Mouse (Mus musculus) heart, adult 8-10 months (tissue): ENCODE measurements around the gene Mkln1. TPM values are rescaled to one million over a fixed set of nuclear protein-coding genes. Genes with fewer than 3 reads are reported as not detected.
A peak's percentile ranks its signal among the peaks of the same experiment; 100 is the strongest.

Experiments used
- DNase-seq: peaks from one replicate; pipeline ENCODE4 v3.0.0; 2022; ENCODE audit warnings: low spot score
- total RNA-seq, 4 experiments: library from RNA; stranded (reverse); gene quantifications; 2 replicates each; pipeline ENCODE4 v1.2.4; 2022

The Mkln1 gene
- total RNA-seq, 4 experiments from 2014 or later, result 145 to 175 (median 158) TPM

GRCm38 (mm10) chr6:31513726-31514125, 115.2 kb downstream of the Mkln1 start:
- no peak for DNase-seq

- no peak for DNase-seq
Observed at GRCm38 (mm10) chr6:31517681-31518337, 119.3 kb downstream of the Mkln1 start.

- peak; percentile 54 for DNase-seq
Observed at GRCm38 (mm10) chr6:31518338-31518698, 119.8 kb downstream of the Mkln1 start.

GRCm38 (mm10) chr6:31519001-31519471, 120.5 kb downstream of the Mkln1 start:
- peak; percentile 28 for DNase-seq

- DNase-seq, result no peak
Observed at GRCm38 (mm10) chr6:31520486-31521215, 122.1 kb downstream of the Mkln1 start.

GRCm38 (mm10) chr6:31521491-31522355, 123.2 kb downstream of the Mkln1 start:
- no peak for DNase-seq

- no peak for DNase-seq
Observed at GRCm38 (mm10) chr6:31522478-31522877, 123.9 kb downstream of the Mkln1 start.

- DNase-seq, result no peak
Observed at GRCm38 (mm10) chr6:31523039-31523438, 124.5 kb downstream of the Mkln1 start.

- no peak for DNase-seq
Observed at GRCm38 (mm10) chr6:31523657-31524056, 125.1 kb downstream of the Mkln1 start.

- DNase-seq, result no peak
Observed at GRCm38 (mm10) chr6:31524121-31524520, 125.6 kb downstream of the Mkln1 start.

- no peak for DNase-seq
Observed at GRCm38 (mm10) chr6:31524647-31525046, 126.1 kb downstream of the Mkln1 start.

GRCm38 (mm10) chr6:31525231-31525900, 126.8 kb downstream of the Mkln1 start:
- no peak for DNase-seq

GRCm38 (mm10) chr6:31526929-31527328, 128.4 kb downstream of the Mkln1 start:
- DNase-seq, result no peak

GRCm38 (mm10) chr6:31527897-31528296, 129.4 kb downstream of the Mkln1 start:
- no peak for DNase-seq

- no peak for DNase-seq
Observed at GRCm38 (mm10) chr6:31528339-31528738, 129.8 kb downstream of the Mkln1 start.

GRCm38 (mm10) chr6:31531880-31532279, 133.3 kb downstream of the Mkln1 start:
- no peak for DNase-seq

GRCm38 (mm10) chr6:31534705-31535104, 136.2 kb downstream of the Mkln1 start:
- DNase-seq, result no peak

GRCm38 (mm10) chr6:31537193-31537592, 138.7 kb downstream of the Mkln1 start:
- no peak for DNase-seq

- no peak for DNase-seq
Observed at GRCm38 (mm10) chr6:31538112-31538511, 139.6 kb downstream of the Mkln1 start.

- DNase-seq, result no peak
Observed at GRCm38 (mm10) chr6:31540018-31540417, 141.5 kb downstream of the Mkln1 start.

GRCm38 (mm10) chr6:31544318-31544717, 145.8 kb downstream of the Mkln1 start:
- peak; percentile 85 for DNase-seq
